Mouse (Mus musculus) heart, embryonic 12.5 days (tissue): ENCODE data around the gene Cnep1r1. TPM values are rescaled to one million over a fixed set of nuclear protein-coding genes. Genes with fewer than 3 reads are reported as not detected.

ENCODE experiments used
- microRNA-seq: library from miRNA; unstranded; fragments of <30 nt; microRNA quantifications from one replicate; pipeline ENCODE4, GENCODE M21; 2017
- polyA plus RNA-seq: library from polyadenylated mRNA; unstranded; fragments of >200 nt; fragmentation: Nextera tagmentation; extraction: Ambion mirVana; gene quantifications from 2 replicates; pipeline ENCODE4 v1.2.1, GENCODE M21; 2016

Cnep1r1 gene
- polyA plus RNA-seq, 1 experiment from 2014 or later = 41.5 TPM

Small RNA genes lying within 50 kb of the gene (microRNA-seq; reads per million reads assigned to microRNA genes)
- 0.94 reads per million for gene Mir7071

Other genes with a start within 250 kb of the Cnep1r1 start
- gene Zfp423, start 159.2 kb upstream of the Cnep1r1 start, polyA plus RNA-seq = 6.3 and 7.6 TPM in 2 replicates
- gene Heatr3, start 19.1 kb downstream of the Cnep1r1 start, polyA plus RNA-seq = 31.9 and 33.2 TPM in 2 replicates
- 9.9 and 10.8 TPM in 2 replicates for gene Tent4b, start 80.4 kb downstream of the Cnep1r1 start, polyA plus RNA-seq
- gene Adcy7, start 153.6 kb downstream of the Cnep1r1 start, polyA plus RNA-seq = 3.8 and 4.1 TPM in 2 replicates
- gene Brd7, start 243.4 kb downstream of the Cnep1r1 start, polyA plus RNA-seq = 79.5 and 80.3 TPM in 2 replicates